Mouse (Mus musculus): ENCODE results near the gene Gaa. TPM values are rescaled to one million over a fixed set of nuclear protein-coding genes. Genes with fewer than 3 reads are reported as not detected.

Gene Gaa
- total and polyA plus RNA-seq, 3 experiments = 89.3 to 165 (median 102) TPM

- intact Hi-C loops (cut with DNase I) = no loop called here
- Histone ChIP-seq H3K79me2 (replicated peaks; ENCODE audit: control insufficient read depth, insufficient read depth, low read length) (no peaks in the 10 kb centered on the region), H3K4me1 (ENCODE audit: control insufficient read depth, insufficient read depth, low read length) (no peaks in the 10 kb centered on the region; the same call in 1 of the 2 replicates), H3K27me3 (ENCODE audit: control insufficient read depth, insufficient read depth, low read length) (no peaks in the 10 kb centered on the region), H3K27ac (no peak overlapping the region), H3K4me3 (no peak overlapping the region), H3K9ac (ENCODE audit: low read depth, low read length) (no peak overlapping the region), H3K36me3 (ENCODE audit: control insufficient read depth, insufficient read depth, low read length) (no peaks in the 10 kb centered on the region)
- no peak for DNase-seq
- 62% methylated on average over 17 of the region's 17 CpGs for WGBS
- TF ChIP-seq EP300 (IDR thresholded peaks at IDR 0.05; ENCODE audit: insufficient read depth, low read depth, low read length) (no peak), POLR2A (IDR thresholded peaks at IDR 0.05; ENCODE audit: insufficient read depth, low read depth, low read length) (no peak), CTCF (IDR thresholded peaks at IDR 0.05) (no peak)
Measured at GRCm38 (mm10) chr11:119314252-119314936, 46.7 kb downstream of the Gaa start.

- Histone ChIP-seq H3K27me3 (ENCODE audit: control insufficient read depth, insufficient read depth, low read length) (no peaks in the 10 kb centered on the region), H3K27ac (no peak overlapping the region), H3K4me1 (ENCODE audit: control insufficient read depth, insufficient read depth, low read length) (no peaks in the 10 kb centered on the region; the same call in 1 of the 2 replicates), H3K9ac (ENCODE audit: low read depth, low read length) (no peak overlapping the region), H3K36me3 (ENCODE audit: control insufficient read depth, insufficient read depth, low read length) (no peaks in the 10 kb centered on the region), H3K4me3 (no peak overlapping the region), H3K79me2 (replicated peaks; ENCODE audit: control insufficient read depth, insufficient read depth, low read length) (no peaks in the 10 kb centered on the region)
- peak in 1 of 2 experiments; percentile 49 for DNase-seq
- TF ChIP-seq EP300 (IDR thresholded peaks at IDR 0.05; ENCODE audit: insufficient read depth, low read depth, low read length) (0 out of 2 replicates have a peak, but pooled peaks have one; percentile 25), CTCF (IDR thresholded peaks at IDR 0.05) (no peak), POLR2A (IDR thresholded peaks at IDR 0.05; ENCODE audit: insufficient read depth, low read depth, low read length) (no peak)
- WGBS = 83% methylated on average over 4 of the region's 4 CpGs
- intact Hi-C loops (cut with DNase I) = no loop called here
Measured at GRCm38 (mm10) chr11:119316720-119317119, 49.0 kb downstream of the Gaa start.

GRCm38 (mm10) chr11:119322521-119322920 lies 54.8 kb downstream of the Gaa start:
- WGBS = 69% methylated on average over 13 of the region's 13 CpGs
- no peaks in the 10 kb centered on the region for H3K4me1 ChIP-seq (ENCODE audit: control insufficient read depth, insufficient read depth, low read length)
- no peak overlapping the region for H3K27ac ChIP-seq
- no peaks in the 10 kb centered on the region for H3K36me3 ChIP-seq (ENCODE audit: control insufficient read depth, insufficient read depth, low read length)
- no peak overlapping the region for H3K9ac ChIP-seq (ENCODE audit: low read depth, low read length)
- no peak for TF ChIP-seq EP300 (IDR thresholded peaks at IDR 0.05; ENCODE audit: insufficient read depth, low read depth, low read length)
- TF ChIP-seq POLR2A (IDR thresholded peaks at IDR 0.05; ENCODE audit: insufficient read depth, low read depth, low read length) = no peak
- TF ChIP-seq CTCF (IDR thresholded peaks at IDR 0.05) = no peak
- no peaks in the 10 kb centered on the region for H3K27me3 ChIP-seq (ENCODE audit: control insufficient read depth, insufficient read depth, low read length)
- DNase-seq = no peak
- no peaks in the 10 kb centered on the region for H3K79me2 ChIP-seq (replicated peaks; ENCODE audit: control insufficient read depth, insufficient read depth, low read length)
- intact Hi-C loops (cut with DNase I) = no loop called here
- no peak overlapping the region for H3K4me3 ChIP-seq

DNA sequence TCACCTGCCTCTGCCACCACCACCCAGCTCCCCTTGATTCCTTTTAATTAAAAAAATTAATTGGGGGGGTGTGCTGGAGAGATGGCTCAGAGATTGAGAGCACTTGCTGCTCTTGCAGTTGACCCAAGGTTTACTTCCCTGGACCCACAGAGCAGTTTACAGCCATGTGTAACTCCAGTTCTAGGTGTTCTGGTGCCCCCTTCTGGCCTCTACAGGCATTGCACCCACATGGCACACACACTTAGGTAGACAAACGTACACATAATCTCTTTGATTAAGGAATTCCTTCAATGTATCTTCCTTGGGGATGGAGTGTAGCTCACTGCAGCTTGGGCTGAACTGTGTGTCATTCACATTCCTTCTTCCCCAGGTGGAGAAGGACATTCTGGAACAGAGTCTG lies 57.4 kb downstream of the Gaa start:
- no peak for DNase-seq
- no peaks in the 10 kb centered on the region for H3K36me3 ChIP-seq (ENCODE audit: control insufficient read depth, insufficient read depth, low read length)
- no peak overlapping the region for H3K4me3 ChIP-seq
- no peaks in the 10 kb centered on the region for H3K79me2 ChIP-seq (replicated peaks; ENCODE audit: control insufficient read depth, insufficient read depth, low read length)
- intact Hi-C loops (cut with DNase I) = no loop called here
- WGBS = 73% methylated on average over 1 of the region's 1 CpGs
- H3K9ac ChIP-seq (ENCODE audit: low read depth, low read length) = no peak overlapping the region
- no peaks in the 10 kb centered on the region for H3K27me3 ChIP-seq (ENCODE audit: control insufficient read depth, insufficient read depth, low read length)
- no peak for TF ChIP-seq EP300 (IDR thresholded peaks at IDR 0.05; ENCODE audit: insufficient read depth, low read depth, low read length)
- TF ChIP-seq CTCF (IDR thresholded peaks at IDR 0.05) = peak; percentile 33
- H3K4me1 ChIP-seq (ENCODE audit: control insufficient read depth, insufficient read depth, low read length) = no peaks in the 10 kb centered on the region
- H3K27ac ChIP-seq = no peak overlapping the region

DNA sequence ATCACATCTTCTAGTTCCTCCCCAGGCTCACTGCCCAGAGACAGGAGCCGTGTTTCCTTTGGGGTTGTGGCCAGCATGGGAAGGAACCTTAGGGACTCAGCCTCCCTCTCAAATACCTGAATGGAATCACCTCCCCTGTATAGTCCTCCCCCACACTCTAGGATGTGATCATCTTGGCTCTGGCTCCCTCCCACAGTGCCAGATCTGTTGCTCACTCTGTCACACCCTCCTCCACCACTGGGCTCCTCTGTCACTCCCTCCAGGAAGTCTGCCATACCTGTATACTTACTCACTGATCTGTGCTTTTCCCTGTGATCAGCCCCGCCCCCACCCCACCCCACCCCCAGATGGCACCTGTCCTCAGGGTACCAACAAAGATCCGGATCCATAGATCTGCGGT lies 62.9 kb downstream of the Gaa start:
- WGBS = 57% methylated on average over 4 of the region's 4 CpGs
- TF ChIP-seq EP300 (IDR thresholded peaks at IDR 0.05; ENCODE audit: insufficient read depth, low read depth, low read length) (no peak), CTCF (IDR thresholded peaks at IDR 0.05) (no peak), POLR2A (IDR thresholded peaks at IDR 0.05; ENCODE audit: insufficient read depth, low read depth, low read length) (no peak)
- H3K4me3 ChIP-seq = no peak overlapping the region
- no peak for DNase-seq
- no peak overlapping the region for H3K9ac ChIP-seq (ENCODE audit: low read depth, low read length)
- intact Hi-C loops (cut with DNase I) = no loop called here
- no peak overlapping the region for H3K27ac ChIP-seq
- H3K36me3 ChIP-seq (ENCODE audit: control insufficient read depth, insufficient read depth, low read length) = no peaks in the 10 kb centered on the region
- H3K4me1 ChIP-seq (ENCODE audit: control insufficient read depth, insufficient read depth, low read length) = no peaks in the 10 kb centered on the region
- no peaks in the 10 kb centered on the region for H3K79me2 ChIP-seq (replicated peaks; ENCODE audit: control insufficient read depth, insufficient read depth, low read length)
- no peaks in the 10 kb centered on the region for H3K27me3 ChIP-seq (ENCODE audit: control insufficient read depth, insufficient read depth, low read length)

DNA sequence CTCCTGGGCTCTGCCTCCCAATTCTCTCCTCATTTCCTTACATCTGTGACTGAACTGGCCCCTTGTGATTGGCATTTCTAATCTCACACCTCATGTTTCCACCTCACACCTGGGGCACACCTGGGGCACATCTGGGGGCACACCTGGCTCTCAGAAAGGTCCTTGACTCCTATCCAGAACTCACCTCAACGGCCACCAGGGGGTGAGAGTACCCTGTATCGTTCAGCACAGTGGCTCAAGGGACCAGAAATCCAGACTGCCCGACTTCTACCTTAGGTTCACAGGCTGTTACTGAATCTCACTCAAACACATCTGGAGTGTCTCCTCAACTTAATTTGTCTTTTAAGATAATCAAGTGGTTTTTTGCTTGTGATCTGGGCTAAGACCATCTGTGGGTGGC lies 64.3 kb downstream of the Gaa start:
- H3K36me3 ChIP-seq (ENCODE audit: control insufficient read depth, insufficient read depth, low read length) = no peaks in the 10 kb centered on the region
- no peak overlapping the region for H3K9ac ChIP-seq (ENCODE audit: low read depth, low read length)
- H3K27ac ChIP-seq = no peak overlapping the region
- no peak overlapping the region for H3K4me3 ChIP-seq
- no peaks in the 10 kb centered on the region for H3K79me2 ChIP-seq (replicated peaks; ENCODE audit: control insufficient read depth, insufficient read depth, low read length)
- no peaks in the 10 kb centered on the region for H3K27me3 ChIP-seq (ENCODE audit: control insufficient read depth, insufficient read depth, low read length)
- 32% methylated on average over 3 of the region's 3 CpGs for WGBS
- no peak for TF ChIP-seq POLR2A (IDR thresholded peaks at IDR 0.05; ENCODE audit: insufficient read depth, low read depth, low read length)
- no peak for TF ChIP-seq EP300 (IDR thresholded peaks at IDR 0.05; ENCODE audit: insufficient read depth, low read depth, low read length)
- no peak for TF ChIP-seq CTCF (IDR thresholded peaks at IDR 0.05)
- no peak for DNase-seq
- no peaks in the 10 kb centered on the region for H3K4me1 ChIP-seq (ENCODE audit: control insufficient read depth, insufficient read depth, low read length)
- intact Hi-C loops (cut with DNase I) = no loop called here

Other genes starting within 250 kb of the Gaa start
- gene Cbx2, start 244.9 kb upstream of the Gaa start, total RNA-seq (2021) = 1 to 10 TPM; 1.7 to 2.3 TPM
- gene Cbx2, start 244.9 kb upstream of the Gaa start, polyA plus RNA-seq (2012; rRNA removed) = 2.3 and 3.0 TPM in 2 replicates
- gene Cbx8, start 226.9 kb upstream of the Gaa start, total RNA-seq (2021) = 1 to 10 TPM; 4.0 to 5.3 TPM
- 2.0 and 2.7 TPM in 2 replicates for gene Cbx8, start 226.9 kb upstream of the Gaa start, polyA plus RNA-seq (2012; rRNA removed)
- 10 to 100 TPM in 1 of 2 experiments, 1 to 10 TPM in 1; 8.1 to 12.3 TPM for gene Cbx4, start 181.7 kb upstream of the Gaa start, total RNA-seq (2021)
- gene Cbx4, start 181.7 kb upstream of the Gaa start, polyA plus RNA-seq (2012; rRNA removed) = 4.7 and 5.4 TPM in 2 replicates
- gene Tbc1d16, start 39.4 kb upstream of the Gaa start, total RNA-seq (2021) = 10 to 100 TPM; 61.0 to 73.7 TPM
- 26.0 and 53.7 TPM in 2 replicates for gene Tbc1d16, start 39.4 kb upstream of the Gaa start, polyA plus RNA-seq (2012; rRNA removed)
- gene Ccdc40, start 39.3 kb upstream of the Gaa start, total RNA-seq (2021) = under 1 TPM in 1 of 2 experiments, not detected in 1; 0.21 TPM
- 0.44 and 0.59 TPM in 2 replicates for gene Ccdc40, start 39.3 kb upstream of the Gaa start, polyA plus RNA-seq (2012; rRNA removed)
- 10 to 100 TPM; 60.5 to 67.3 TPM for gene Eif4a3, start 32.2 kb downstream of the Gaa start, total RNA-seq (2021)
- gene Eif4a3, start 32.2 kb downstream of the Gaa start, polyA plus RNA-seq (2012; rRNA removed) = 59.9 and 95.2 TPM in 2 replicates
- under 1 TPM in 1 of 2 experiments, not detected in 1; 0.11 TPM for gene Card14, start 39.9 kb downstream of the Gaa start, total RNA-seq (2021)
- gene Card14, start 39.9 kb downstream of the Gaa start, polyA plus RNA-seq (2012; rRNA removed) = 0.12 and 0.33 TPM in 2 replicates
- 1 to 10 TPM; 5.5 to 5.7 TPM for gene Sgsh, start 87.6 kb downstream of the Gaa start, total RNA-seq (2021)
- gene Sgsh, start 87.6 kb downstream of the Gaa start, polyA plus RNA-seq (2012; rRNA removed) = 10.6 and 11.1 TPM in 2 replicates
- 1 to 10 TPM; 2.0 to 2.2 TPM for gene Slc26a11, start 87.7 kb downstream of the Gaa start, total RNA-seq (2021)
- 7.8 and 9.9 TPM in 2 replicates for gene Slc26a11, start 87.7 kb downstream of the Gaa start, polyA plus RNA-seq (2012; rRNA removed)
- gene Rnf213, start 125.2 kb downstream of the Gaa start, total RNA-seq (2021) = 10 to 100 TPM; 12.0 to 13.1 TPM
- 10.4 and 19.2 TPM in 2 replicates for gene Rnf213, start 125.2 kb downstream of the Gaa start, polyA plus RNA-seq (2012; rRNA removed)
- 1 to 10 TPM; 6.9 to 7.3 TPM for gene Endov, start 223.5 kb downstream of the Gaa start, total RNA-seq (2021)
- gene Endov, start 223.5 kb downstream of the Gaa start, polyA plus RNA-seq (2012; rRNA removed) = 6.9 and 8.3 TPM in 2 replicates

All from heart, adult 2 months (tissue).